Mouse (Mus musculus): Measurements from ENCODE around the gene 7530416G11Rik. TPM values are rescaled to one million over a fixed set of nuclear protein-coding genes. Genes with fewer than 3 reads are reported as not detected.

Gene 7530416G11Rik
- polyA plus RNA-seq, 1 experiment from 2014 or later, result not detected

GRCm38 (mm10) chr15:85524404-85524950 is 21.4 kb upstream of the 7530416G11Rik start:
- peak; percentile 38; the same call in 1 of the 2 replicates for ATAC-seq (ENCODE audit: insufficient read depth, low FRiP score, low TSS enrichment)
- no peaks in the 10 kb centered on the region for H3K36me3 ChIP-seq (ENCODE audit: control insufficient read depth, insufficient read depth, low read length)
- no peak overlapping the region for H3K9ac ChIP-seq (ENCODE audit: low read length)
- no peak overlapping the region for H3K4me2 ChIP-seq (ENCODE audit: low read depth)
- no peak for DNase-seq (ENCODE audit: low spot score)
- H3K9me3 ChIP-seq (ENCODE audit: control insufficient read depth, low read length), result no peaks in the 10 kb centered on the region
- no peak overlapping the region for H3K27ac ChIP-seq (ENCODE audit: low read depth, low read length)
- WGBS, result 18% methylated on average over 12 of the region's 12 CpGs
- no peaks in the 10 kb centered on the region for H3K27me3 ChIP-seq (ENCODE audit: control insufficient read depth, insufficient read depth, low read length)
- no peak overlapping the region for H3K4me3 ChIP-seq (ENCODE audit: low read depth, low read length)
- H3K4me1 ChIP-seq (ENCODE audit: control insufficient read depth, insufficient read depth, low read length), result peaks cover 11% of the 10 kb centered on the region; the same call in 1 of the 2 replicates

GRCm38 (mm10) chr15:85523173-85523991 is 20.4 kb upstream of the 7530416G11Rik start:
- Histone ChIP-seq H3K4me2 (ENCODE audit: low read depth) (no peak overlapping the region), H3K4me3 (ENCODE audit: low read depth, low read length) (no peak overlapping the region), H3K9me3 (ENCODE audit: control insufficient read depth, low read length) (no peaks in the 10 kb centered on the region), H3K4me1 (ENCODE audit: control insufficient read depth, insufficient read depth, low read length) (peaks cover 11% of the 10 kb centered on the region; the same call in 1 of the 2 replicates), H3K27ac (ENCODE audit: low read depth, low read length) (no peak overlapping the region), H3K9ac (ENCODE audit: low read length) (no peak overlapping the region), H3K36me3 (ENCODE audit: control insufficient read depth, insufficient read depth, low read length) (no peaks in the 10 kb centered on the region), H3K27me3 (ENCODE audit: control insufficient read depth, insufficient read depth, low read length) (no peaks in the 10 kb centered on the region)
- 19% methylated on average over 14 of the region's 14 CpGs for WGBS
- DNase-seq (ENCODE audit: low spot score), result no peak
- ATAC-seq (ENCODE audit: insufficient read depth, low FRiP score, low TSS enrichment), result no peak

GRCm38 (mm10) chr15:85519438-85519837 is 16.4 kb upstream of the 7530416G11Rik start:
- Histone ChIP-seq H3K27ac (ENCODE audit: low read depth, low read length) (no peak overlapping the region), H3K4me2 (ENCODE audit: low read depth) (no peak overlapping the region), H3K9me3 (ENCODE audit: control insufficient read depth, low read length) (no peaks in the 10 kb centered on the region), H3K36me3 (ENCODE audit: control insufficient read depth, insufficient read depth, low read length) (no peaks in the 10 kb centered on the region), H3K27me3 (ENCODE audit: control insufficient read depth, insufficient read depth, low read length) (no peaks in the 10 kb centered on the region), H3K4me3 (ENCODE audit: low read depth, low read length) (no peak overlapping the region), H3K9ac (ENCODE audit: low read length) (no peak overlapping the region), H3K4me1 (ENCODE audit: control insufficient read depth, insufficient read depth, low read length) (peaks cover 7% of the 10 kb centered on the region; the same call in 1 of the 2 replicates)
- DNase-seq (ENCODE audit: low spot score), result no peak
- no peak for ATAC-seq (ENCODE audit: insufficient read depth, low FRiP score, low TSS enrichment)
- WGBS, result 63% methylated on average over 4 of the region's 4 CpGs

- Histone ChIP-seq H3K9ac (ENCODE audit: low read length) (peak overlapping the region; percentile 59), H3K9me3 (ENCODE audit: control insufficient read depth, low read length) (no peaks in the 10 kb centered on the region), H3K27me3 (ENCODE audit: control insufficient read depth, insufficient read depth, low read length) (no peaks in the 10 kb centered on the region), H3K27ac (ENCODE audit: low read depth, low read length) (peak overlapping the region; percentile 86), H3K4me1 (ENCODE audit: control insufficient read depth, insufficient read depth, low read length) (peaks cover 25% of the 10 kb centered on the region), H3K36me3 (ENCODE audit: control insufficient read depth, insufficient read depth, low read length) (no peaks in the 10 kb centered on the region), H3K4me2 (ENCODE audit: low read depth) (no peak overlapping the region), H3K4me3 (ENCODE audit: low read depth, low read length) (no peak overlapping the region)
- peak; percentile 77 for ATAC-seq (ENCODE audit: insufficient read depth, low FRiP score, low TSS enrichment)
- WGBS, result 35% methylated on average over 32 of the region's 32 CpGs
- DNase-seq (ENCODE audit: low spot score), result peak; percentile 82
These were observed 4.5 kb upstream of the 7530416G11Rik start for GRCm38 (mm10) chr15:85507370-85508014.

GRCm38 (mm10) chr15:85506680-85507079 is 3.7 kb upstream of the 7530416G11Rik start:
- no peak for DNase-seq (ENCODE audit: low spot score)
- no peaks in the 10 kb centered on the region for H3K9me3 ChIP-seq (ENCODE audit: control insufficient read depth, low read length)
- peak overlapping the region; percentile 86 for H3K27ac ChIP-seq (ENCODE audit: low read depth, low read length)
- ATAC-seq (ENCODE audit: insufficient read depth, low FRiP score, low TSS enrichment), result no peak
- H3K27me3 ChIP-seq (ENCODE audit: control insufficient read depth, insufficient read depth, low read length), result no peaks in the 10 kb centered on the region
- H3K9ac ChIP-seq (ENCODE audit: low read length), result 0 out of 2 replicates have a peak overlapping the region, but pooled peaks have one; percentile 24
- no peaks in the 10 kb centered on the region for H3K36me3 ChIP-seq (ENCODE audit: control insufficient read depth, insufficient read depth, low read length)
- WGBS, result 68% methylated on average over 1 of the region's 1 CpGs
- H3K4me2 ChIP-seq (ENCODE audit: low read depth), result no peak overlapping the region
- H3K4me1 ChIP-seq (ENCODE audit: control insufficient read depth, insufficient read depth, low read length), result peaks cover 25% of the 10 kb centered on the region
- no peak overlapping the region for H3K4me3 ChIP-seq (ENCODE audit: low read depth, low read length)

- Histone ChIP-seq H3K9ac (ENCODE audit: low read length) (no peak overlapping the region; the same call in 1 of the 2 replicates), H3K36me3 (ENCODE audit: control insufficient read depth, insufficient read depth, low read length) (no peaks in the 10 kb centered on the region), H3K27ac (ENCODE audit: low read depth, low read length) (peak overlapping the region; percentile 23; the same call in 1 of the 2 replicates), H3K27me3 (ENCODE audit: control insufficient read depth, insufficient read depth, low read length) (no peaks in the 10 kb centered on the region), H3K9me3 (ENCODE audit: control insufficient read depth, low read length) (no peaks in the 10 kb centered on the region), H3K4me1 (ENCODE audit: control insufficient read depth, insufficient read depth, low read length) (peaks cover 27% of the 10 kb centered on the region), H3K4me2 (ENCODE audit: low read depth) (no peak overlapping the region), H3K4me3 (ENCODE audit: low read depth, low read length) (no peak overlapping the region)
- 44% methylated on average over 14 of the region's 14 CpGs for WGBS
- no peak for ATAC-seq (ENCODE audit: insufficient read depth, low FRiP score, low TSS enrichment)
- DNase-seq (ENCODE audit: low spot score), result no peak
These were observed 2.3 kb upstream of the 7530416G11Rik start for GRCm38 (mm10) chr15:85505118-85505925.

- H3K27ac ChIP-seq (ENCODE audit: low read depth, low read length), result no peak overlapping the region
These were observed 2.8 kb downstream of the 7530416G11Rik start for GRCm38 (mm10) chr15:85500267-85500666.

DNA sequence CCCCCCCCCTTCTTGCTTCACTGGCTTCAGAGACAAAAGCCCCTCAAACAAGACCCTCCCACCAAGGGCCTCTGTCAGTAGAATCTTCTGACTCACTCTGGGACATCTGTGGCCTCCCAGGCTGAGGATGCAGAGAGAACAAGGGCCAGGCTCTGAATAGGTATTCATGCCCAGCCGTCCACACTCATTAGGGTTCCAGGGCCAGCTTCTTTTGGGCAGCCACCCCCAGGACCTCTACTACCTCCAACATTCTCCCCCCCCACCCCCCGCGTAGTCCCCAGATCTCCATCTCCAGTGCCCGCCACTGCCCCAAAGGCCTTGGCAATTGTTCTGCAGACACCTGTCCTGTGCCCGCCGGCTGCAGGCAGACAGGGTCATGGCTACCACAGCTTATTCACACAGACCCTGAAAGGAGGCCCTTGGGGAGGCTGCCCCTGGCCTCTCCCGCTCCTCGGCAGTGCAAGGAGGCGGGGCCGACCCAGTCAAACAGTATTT is 5.0 kb downstream of the 7530416G11Rik start:
- Histone ChIP-seq H3K27me3 (ENCODE audit: control insufficient read depth, insufficient read depth, low read length) (no peaks in the 10 kb centered on the region), H3K4me1 (ENCODE audit: control insufficient read depth, insufficient read depth, low read length) (peaks cover 20% of the 10 kb centered on the region), H3K4me3 (ENCODE audit: low read depth, low read length) (no peak overlapping the region), H3K9ac (ENCODE audit: low read length) (peak overlapping the region; percentile 23; the same call in 1 of the 2 replicates), H3K4me2 (ENCODE audit: low read depth) (no peak overlapping the region), H3K9me3 (ENCODE audit: control insufficient read depth, low read length) (no peaks in the 10 kb centered on the region), H3K36me3 (ENCODE audit: control insufficient read depth, insufficient read depth, low read length) (no peaks in the 10 kb centered on the region), H3K27ac (ENCODE audit: low read depth, low read length) (peak overlapping the region; percentile 85)
- 25% methylated on average over 10 of the region's 10 CpGs for WGBS
- DNase-seq (ENCODE audit: low spot score), result peak; percentile 74
- peak; percentile 92 for ATAC-seq (ENCODE audit: insufficient read depth, low FRiP score, low TSS enrichment)

More at GRCm38 (mm10) chr15:85500267-85500666, 2.8 kb downstream of the 7530416G11Rik start:
- Histone ChIP-seq H3K4me3 (ENCODE audit: low read depth, low read length) (no peak overlapping the region), H3K27me3 (ENCODE audit: control insufficient read depth, insufficient read depth, low read length) (no peaks in the 10 kb centered on the region), H3K36me3 (ENCODE audit: control insufficient read depth, insufficient read depth, low read length) (no peaks in the 10 kb centered on the region), H3K9ac (ENCODE audit: low read length) (no peak overlapping the region; the same call in 1 of the 2 replicates), H3K4me1 (ENCODE audit: control insufficient read depth, insufficient read depth, low read length) (peaks cover 17% of the 10 kb centered on the region), H3K4me2 (ENCODE audit: low read depth) (no peak overlapping the region), H3K9me3 (ENCODE audit: control insufficient read depth, low read length) (no peaks in the 10 kb centered on the region)
- 85% methylated on average over 10 of the region's 10 CpGs for WGBS
- ATAC-seq (ENCODE audit: insufficient read depth, low FRiP score, low TSS enrichment) (no peak), DNase-seq (ENCODE audit: low spot score) (no peak)

All from neural tube, embryonic 11.5 days (tissue).